Mouse (Mus musculus) cerebellum, adult 8-10 months (tissue): ENCODE data around the gene Copb1.
A peak's percentile ranks its signal among the peaks of the same experiment; 100 is the strongest.
"Not testable (repeated sequence)": the region's sequence is repeated elsewhere in the genome, so short reads cannot be mapped to it uniquely, and the experiment has no call there.

Experiments
- DNase-seq: peaks from one replicate; pipeline ENCODE4 v3.0.0; 2022

Copb1 gene

GRCm38 (mm10) chr7:114216908-114217307 is 37.6 kb downstream of the Copb1 start:
- DNase-seq: no peak

- no peak for DNase-seq
These were observed 40.1 kb downstream of the Copb1 start for GRCm38 (mm10) chr7:114214385-114214784.

GRCm38 (mm10) chr7:114213537-114213936 is 41.0 kb downstream of the Copb1 start:
- peak; percentile 8 for DNase-seq

DNA sequence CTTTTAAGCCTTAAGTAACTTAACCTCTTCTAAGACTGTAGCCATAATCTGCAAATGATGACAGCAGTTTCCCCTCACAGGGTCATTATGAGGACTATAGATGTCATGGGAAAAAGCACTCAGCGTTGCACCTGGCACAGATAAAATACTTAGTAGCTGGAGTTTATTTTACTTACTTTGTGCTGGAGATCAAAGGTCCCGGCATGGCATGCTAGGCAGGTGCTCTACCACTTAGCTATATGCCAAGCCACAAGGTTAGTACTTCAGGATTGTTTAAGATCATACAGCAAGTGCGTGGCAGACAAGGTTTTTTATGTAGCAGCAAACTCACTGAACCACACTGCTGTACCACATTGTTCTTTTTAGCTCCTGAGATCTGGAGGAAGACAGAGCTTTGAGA is 43.9 kb downstream of the Copb1 start:
- DNase-seq: no peak

DNA sequence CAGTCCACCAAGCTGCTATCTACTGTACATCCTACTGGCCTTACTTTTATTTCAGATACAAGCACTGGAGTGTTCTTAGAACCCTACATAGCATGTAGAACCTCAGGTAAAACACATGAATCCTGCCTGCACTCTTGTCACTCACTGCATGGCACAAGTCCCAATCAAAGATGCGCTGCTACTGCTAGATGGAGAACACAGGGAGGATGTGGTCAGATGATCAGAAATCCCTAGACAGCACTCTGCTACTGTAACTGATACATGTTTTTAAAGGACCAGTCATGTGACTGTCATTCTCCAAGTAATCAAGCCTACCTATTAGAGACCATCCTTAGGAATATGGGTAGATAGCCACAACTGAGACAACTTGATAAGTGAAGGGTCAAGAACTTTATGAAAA is 44.7 kb downstream of the Copb1 start:
- no peak for DNase-seq

GRCm38 (mm10) chr7:114203491-114204359 is 50.8 kb downstream of the Copb1 start:
- DNase-seq: no peak

DNA sequence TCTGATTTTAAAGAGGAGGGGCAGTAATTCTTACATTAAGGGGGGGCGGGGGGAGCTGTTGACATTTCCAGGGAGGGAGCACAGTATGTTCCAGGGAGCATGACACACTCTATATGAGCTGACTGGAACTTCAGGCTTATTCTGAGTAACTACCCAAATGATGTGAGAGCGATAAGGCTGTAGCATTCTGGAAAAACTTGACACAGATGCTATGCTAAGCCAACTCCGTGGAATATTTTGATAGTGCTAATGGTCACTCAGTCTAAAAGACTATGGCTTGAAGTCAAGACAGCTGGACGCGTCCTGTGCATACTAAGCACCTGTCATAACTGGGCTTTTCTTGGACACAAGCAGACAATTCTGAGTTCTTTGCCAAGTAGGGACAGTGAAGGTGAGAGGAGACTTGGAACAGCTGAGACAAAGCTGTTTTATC is 51.5 kb downstream of the Copb1 start:
- no peak for DNase-seq

- DNase-seq: no peak
These were observed 53.9 kb downstream of the Copb1 start for GRCm38 (mm10) chr7:114200651-114201050.

- no peak for DNase-seq
These were observed 54.9 kb downstream of the Copb1 start for GRCm38 (mm10) chr7:114199428-114200110.

DNA sequence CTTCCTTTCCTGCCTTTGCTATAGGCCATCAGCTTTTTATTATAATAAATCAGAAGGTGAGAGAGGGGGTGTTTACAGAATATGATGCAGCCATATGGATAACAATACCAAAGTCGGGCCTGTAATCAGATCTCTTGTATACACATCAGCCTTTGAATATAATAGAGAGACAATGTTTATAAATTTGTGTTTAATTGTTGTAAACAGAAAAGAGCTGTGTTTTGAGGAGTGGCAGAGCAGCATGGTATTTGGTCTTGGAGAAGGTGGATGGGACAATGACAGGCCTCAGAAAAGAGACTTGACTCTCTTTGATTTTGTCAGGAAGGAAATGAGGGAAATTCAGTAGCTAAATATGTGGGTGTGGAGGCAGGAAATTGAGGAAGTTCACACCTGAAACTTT is 56.3 kb downstream of the Copb1 start:
- DNase-seq: no peak

DNA sequence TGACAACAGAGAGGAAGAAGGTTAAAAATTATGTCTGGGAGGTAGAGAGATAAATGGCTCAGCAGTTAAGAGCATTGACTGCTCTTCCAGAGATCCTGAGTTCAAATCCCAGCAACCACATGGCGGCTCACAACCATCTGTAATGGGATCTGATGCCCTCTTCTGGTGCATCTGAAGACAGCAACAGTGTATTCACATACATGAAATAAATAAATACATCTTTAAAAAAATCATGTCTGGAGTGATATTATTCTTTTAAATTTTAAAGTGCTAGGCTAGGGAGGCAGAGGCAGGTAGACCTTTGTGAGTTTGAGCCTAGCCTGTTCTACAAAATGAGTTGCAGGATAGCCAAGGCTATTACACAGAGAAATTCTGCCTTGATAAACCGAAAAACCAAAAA is 57.9 kb downstream of the Copb1 start:
- not testable (repeated sequence) for DNase-seq

GRCm38 (mm10) chr7:114194788-114195187 is 59.7 kb downstream of the Copb1 start:
- not testable (repeated sequence) for DNase-seq

DNA sequence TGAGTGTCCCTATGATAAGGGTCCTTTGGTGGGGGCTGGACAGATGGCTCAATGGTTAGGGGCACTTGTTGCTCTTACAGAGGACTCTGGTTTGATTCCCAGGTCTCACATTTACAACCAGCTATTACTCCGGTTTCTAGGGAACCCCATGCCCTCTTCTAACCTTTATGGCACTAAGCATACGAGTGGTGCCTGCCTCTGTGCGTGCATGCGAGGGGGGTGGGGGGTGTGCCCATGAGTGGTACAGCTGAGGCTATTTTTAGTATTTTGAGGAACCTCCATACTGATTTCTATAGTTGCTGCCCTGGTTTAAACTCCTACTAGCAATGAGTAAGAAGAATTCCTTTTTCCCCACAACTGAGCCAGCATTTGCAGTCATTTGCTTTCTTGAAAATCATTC is 60.3 kb downstream of the Copb1 start:
- no peak for DNase-seq

GRCm38 (mm10) chr7:114193284-114194067 is 61.0 kb downstream of the Copb1 start:
- no peak for DNase-seq

DNA sequence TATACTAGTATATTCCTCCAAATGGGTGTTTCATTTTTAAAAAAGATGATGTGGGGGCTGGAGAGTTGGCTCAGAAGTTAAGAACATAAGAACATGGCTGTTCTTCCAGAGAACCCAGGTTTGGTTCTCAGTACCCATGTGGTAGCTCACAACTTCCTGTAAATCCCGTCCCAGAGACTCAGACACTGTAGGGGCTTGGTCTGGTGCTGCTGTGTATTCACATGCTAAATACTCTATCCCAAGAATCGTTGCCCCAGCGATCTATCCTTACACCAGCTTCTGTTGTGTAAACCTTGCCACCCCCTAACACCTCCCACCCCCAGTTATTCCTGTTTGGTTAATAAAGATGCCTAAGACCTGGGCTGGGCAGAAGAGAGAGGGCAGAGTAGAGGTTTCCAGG is 61.9 kb downstream of the Copb1 start:
- DNase-seq: no peak

GRCm38 (mm10) chr7:114183416-114183815 is 71.1 kb downstream of the Copb1 start:
- no peak for DNase-seq

GRCm38 (mm10) chr7:114182708-114183107 is 71.8 kb downstream of the Copb1 start:
- no peak for DNase-seq

DNA sequence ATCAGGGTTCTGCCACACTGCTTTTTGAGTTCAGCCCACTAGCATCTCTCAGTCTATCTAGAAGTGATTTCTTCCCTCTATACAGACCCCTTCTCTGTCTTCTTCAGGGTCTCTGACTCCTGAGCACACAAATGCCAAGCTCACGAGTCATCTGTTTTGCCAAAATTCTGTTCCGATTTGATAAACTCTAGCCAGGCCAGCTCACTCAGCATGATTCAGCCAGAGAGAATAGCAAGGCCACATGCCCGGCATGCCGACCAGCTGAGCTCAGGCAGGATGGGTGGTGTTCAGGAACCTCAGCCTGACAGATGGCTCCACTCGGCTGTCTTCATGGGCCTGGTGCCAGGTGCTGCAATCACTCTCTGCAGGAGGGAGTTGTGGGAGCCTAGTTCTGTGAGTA is 73.1 kb downstream of the Copb1 start:
- peak; percentile 88 for DNase-seq

- DNase-seq: no peak
These were observed 77.9 kb downstream of the Copb1 start for GRCm38 (mm10) chr7:114176588-114176987.

DNA sequence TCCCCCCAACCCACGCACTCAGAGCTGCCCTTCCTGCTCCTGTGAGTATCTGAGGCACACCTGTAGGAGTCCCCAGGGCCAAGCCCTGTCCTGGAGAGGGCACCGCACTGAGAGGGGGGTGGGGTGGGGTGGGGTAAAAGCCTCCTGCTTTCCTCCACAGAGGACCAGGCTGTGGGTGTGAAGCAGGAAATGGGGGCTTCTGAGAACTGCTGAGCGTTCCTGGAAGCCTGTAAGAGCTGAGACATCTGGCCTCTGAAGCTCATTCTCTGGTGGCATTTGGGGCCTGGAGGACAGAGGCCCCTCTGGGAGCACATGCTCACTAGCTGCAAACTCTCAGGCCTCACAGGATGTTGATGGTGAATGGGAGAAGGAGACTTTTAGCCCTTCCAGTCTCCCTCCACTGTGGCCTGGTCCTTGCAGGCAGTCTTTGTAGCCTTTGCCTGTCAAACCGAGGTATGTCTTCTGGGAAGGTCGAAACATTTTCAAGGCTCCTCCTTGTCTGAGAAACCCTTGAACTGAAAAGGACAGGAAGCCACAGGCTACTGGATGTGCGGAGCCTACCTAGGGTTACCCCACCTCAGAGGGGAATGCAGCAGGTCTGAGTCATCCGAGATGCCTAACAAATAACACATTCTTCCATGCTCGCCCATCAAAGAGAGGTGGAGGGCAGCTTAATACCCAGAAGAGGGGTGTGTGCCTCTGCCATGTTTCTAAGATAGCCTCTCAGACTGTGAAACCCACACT is 83.0 kb downstream of the Copb1 start:
- DNase-seq: no peak

GRCm38 (mm10) chr7:114169996-114170395 is 84.5 kb downstream of the Copb1 start:
- no peak for DNase-seq

GRCm38 (mm10) chr7:114169381-114169780 is 85.1 kb downstream of the Copb1 start:
- no peak for DNase-seq
